Mouse (Mus musculus) heart, embryonic 15.5 days (tissue): ENCODE measurements around the gene Cfap97. TPM values are rescaled to one million over a fixed set of nuclear protein-coding genes. Genes with fewer than 3 reads are reported as not detected.
"Not testable (repeated sequence)": the region's sequence is repeated elsewhere in the genome, so short reads cannot be mapped to it uniquely, and the experiment has no call there.

ENCODE experiments used
- ATAC-seq: fragments of 200-750 bp; cut with Nextera tagmentation; replicated peaks from 2 replicates; pipeline ENCODE4 v1.8.0; 2017; ENCODE audit warnings: low read depth, moderate TSS enrichment; ENCODE audit not compliant: insufficient number of reproducible peaks, insufficient read depth, low FRiP score
- H3K27ac ChIP-seq: fragments of 300-500 bp; sonication (generic); 2 replicates; pipeline ENCODE4 v1.5.1; 2015; ENCODE audit warnings: mild to moderate bottlenecking, inconsistent platforms
- H3K27me3 ChIP-seq: fragments of 300-500 bp; sonication (generic); 2 replicates; pipeline ENCODE4 v1.6.1; 2015; ENCODE audit warnings: inconsistent platforms
- H3K36me3 ChIP-seq: fragments of 300-500 bp; sonication (generic); 2 replicates; pipeline ENCODE4 v1.6.1; 2015; ENCODE audit warnings: mild to moderate bottlenecking, inconsistent platforms
- H3K4me1 ChIP-seq: fragments of 300-500 bp; sonication (generic); replicated peaks from 2 replicates; pipeline ENCODE4 v1.6.1; 2015; ENCODE audit warnings: inconsistent platforms
- H3K4me2 ChIP-seq: fragments of 300-500 bp; sonication (generic); 2 replicates; pipeline ENCODE4 v1.6.1; 2015; ENCODE audit warnings: inconsistent platforms, mild to moderate bottlenecking, moderate library complexity
- H3K4me3 ChIP-seq: fragments of 300-500 bp; sonication (generic); 2 replicates; pipeline ENCODE4 v1.5.1; 2015; ENCODE audit warnings: mild to moderate bottlenecking, inconsistent platforms
- H3K9ac ChIP-seq: fragments of 300-500 bp; sonication (generic); 2 replicates; pipeline ENCODE4 v1.6.1; 2015; ENCODE audit warnings: mild to moderate bottlenecking, inconsistent platforms
- H3K9me3 ChIP-seq: fragments of 300-500 bp; sonication (generic); replicated peaks from 2 replicates; pipeline ENCODE4 v1.6.1; 2016; ENCODE audit warnings: inconsistent platforms
- WGBS: fragments of 180-500 bp; shearing (Covaris S2); methylation state at CpG from one replicate; pipeline ENCODE4 v1.1.7; 2015; ENCODE audit warnings: mixed read lengths; 5-methylcytosine and 5-hydroxymethylcytosine counted together
- polyA plus RNA-seq: library from polyadenylated mRNA; unstranded; fragments of >200 nt; fragmentation: Nextera tagmentation; extraction: Ambion mirVana; gene quantifications from 2 replicates; pipeline ENCODE4 v1.2.1, GENCODE M21; 2015

Gene Cfap97
- polyA plus RNA-seq, result 16.2 and 20.5 TPM in 2 replicates

DNA sequence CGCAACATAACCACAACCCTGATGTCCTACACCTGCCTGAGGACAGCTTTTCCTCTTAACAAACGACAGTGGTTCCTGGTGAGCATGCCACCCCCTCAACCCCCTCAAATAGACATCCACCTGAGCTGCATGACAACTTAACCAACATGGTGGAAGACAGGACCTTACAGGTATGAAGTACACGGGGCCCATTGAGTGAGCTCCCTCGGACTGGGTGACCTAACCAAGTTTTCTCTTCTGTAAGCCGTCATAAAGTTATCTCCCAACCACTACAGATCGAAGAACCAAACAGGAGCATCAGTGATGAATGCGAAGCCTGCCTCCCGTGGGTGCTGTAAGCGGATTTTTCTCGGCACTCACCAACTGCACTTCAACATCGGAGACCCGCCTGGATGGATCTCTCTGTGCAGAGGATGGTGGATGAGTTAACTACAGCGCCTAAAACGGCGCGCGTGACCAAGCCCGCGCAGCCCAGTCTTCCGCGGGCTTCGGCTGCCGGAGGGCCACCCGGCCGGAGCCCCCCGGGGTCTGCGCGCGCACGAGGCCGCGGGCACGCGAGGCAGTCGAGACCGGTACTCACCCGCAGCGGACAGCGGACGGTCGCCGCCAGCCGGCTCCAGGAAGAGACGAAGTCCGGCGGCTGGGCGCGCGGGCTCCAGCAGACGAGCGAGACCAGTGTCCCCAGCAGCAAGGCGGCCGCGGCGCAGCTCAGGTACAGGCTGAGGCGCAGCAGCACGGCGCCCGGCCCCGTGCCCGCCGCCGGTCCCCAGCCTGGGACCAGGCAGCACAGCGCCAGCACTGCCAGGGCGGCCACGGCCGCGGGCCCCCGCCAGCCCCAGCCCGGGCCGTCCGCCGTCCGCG is at the start of gene Cfap97:
Gene Cfap97, plus strand, starts transcription at position 570 of the 861 bp plus-strand sequence.
- Histone ChIP-seq H3K9ac (peak within 1 kb of the TSS; percentile 85), H3K27ac (peak within 1 kb of the TSS; percentile 63), H3K9me3 (no peaks in the 10 kb centered on the region), H3K36me3 (no peaks in the 10 kb centered on the region), H3K27me3 (peaks cover 7% of the 10 kb centered on the region; the same call in 1 of the 2 replicates), H3K4me3 (peak within 1 kb of the TSS; percentile 82), H3K4me2 (peak within 1 kb of the TSS; percentile 92), H3K4me1 (peaks cover 16% of the 10 kb centered on the region)
- peak; percentile 75 for ATAC-seq
- WGBS, result 2% methylated on average over 59 of the region's 75 CpGs

DNA sequence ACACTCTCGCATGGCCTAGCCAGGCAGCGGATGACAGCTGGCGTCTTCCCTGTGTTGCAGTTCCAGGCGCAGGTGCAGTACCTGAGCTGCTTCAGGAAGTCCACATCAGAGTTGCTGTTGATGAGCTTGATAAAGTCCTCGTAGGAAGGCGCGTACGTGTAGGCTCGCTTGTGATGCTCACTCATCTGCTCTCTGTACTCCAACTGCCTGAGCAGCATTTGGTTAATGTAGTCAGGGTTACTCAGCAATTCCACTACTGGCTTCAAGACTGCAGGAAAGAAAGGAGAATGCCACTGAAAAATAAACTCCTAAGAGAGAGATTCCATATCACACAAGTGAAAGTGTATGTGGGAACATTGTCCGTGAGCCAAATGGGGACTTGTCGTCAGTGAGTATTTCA is 48.1 kb upstream of the Cfap97 start:
- H3K9ac ChIP-seq, result no peak overlapping the region
- H3K27ac ChIP-seq, result no peak overlapping the region
- no peak overlapping the region for H3K4me2 ChIP-seq
- H3K27me3 ChIP-seq, result no peaks in the 10 kb centered on the region
- WGBS, result 92% methylated on average over 11 of the region's 11 CpGs
- H3K36me3 ChIP-seq, result peaks cover 22% of the 10 kb centered on the region; the same call in 1 of the 2 replicates
- no peak for ATAC-seq
- H3K9me3 ChIP-seq, result 0 out of 2 replicates have a peak, but pooled peaks cover 3% of the 10 kb centered on the region
- no peaks in the 10 kb centered on the region for H3K4me1 ChIP-seq
- no peak overlapping the region for H3K4me3 ChIP-seq

DNA sequence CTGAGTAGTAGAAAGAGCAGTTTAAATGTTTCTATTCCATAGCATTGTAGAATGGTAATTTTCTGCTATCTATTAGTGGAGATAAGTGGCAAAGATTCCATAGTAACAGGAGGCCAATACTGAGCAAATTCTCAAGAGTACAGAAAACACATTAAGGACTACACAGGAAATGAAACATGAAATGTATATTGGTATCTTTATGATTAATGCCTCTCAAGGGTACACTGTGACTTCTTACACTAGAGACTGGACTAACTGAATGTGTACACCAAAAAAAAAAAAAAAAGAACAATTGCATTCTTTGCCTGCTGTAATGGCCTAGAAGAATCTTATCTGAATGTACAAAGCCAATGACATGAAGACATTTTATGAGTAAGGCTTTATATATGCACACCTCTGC is 43.9 kb upstream of the Cfap97 start:
- no peak overlapping the region for H3K27ac ChIP-seq
- no peak for ATAC-seq
- no peaks in the 10 kb centered on the region for H3K4me1 ChIP-seq
- no peaks in the 10 kb centered on the region for H3K9me3 ChIP-seq
- 0 out of 2 replicates have a peak, but pooled peaks cover 11% of the 10 kb centered on the region for H3K36me3 ChIP-seq
- no peak overlapping the region for H3K4me3 ChIP-seq
- no peak overlapping the region for H3K4me2 ChIP-seq
- no peak overlapping the region for H3K9ac ChIP-seq
- H3K27me3 ChIP-seq, result no peaks in the 10 kb centered on the region

DNA sequence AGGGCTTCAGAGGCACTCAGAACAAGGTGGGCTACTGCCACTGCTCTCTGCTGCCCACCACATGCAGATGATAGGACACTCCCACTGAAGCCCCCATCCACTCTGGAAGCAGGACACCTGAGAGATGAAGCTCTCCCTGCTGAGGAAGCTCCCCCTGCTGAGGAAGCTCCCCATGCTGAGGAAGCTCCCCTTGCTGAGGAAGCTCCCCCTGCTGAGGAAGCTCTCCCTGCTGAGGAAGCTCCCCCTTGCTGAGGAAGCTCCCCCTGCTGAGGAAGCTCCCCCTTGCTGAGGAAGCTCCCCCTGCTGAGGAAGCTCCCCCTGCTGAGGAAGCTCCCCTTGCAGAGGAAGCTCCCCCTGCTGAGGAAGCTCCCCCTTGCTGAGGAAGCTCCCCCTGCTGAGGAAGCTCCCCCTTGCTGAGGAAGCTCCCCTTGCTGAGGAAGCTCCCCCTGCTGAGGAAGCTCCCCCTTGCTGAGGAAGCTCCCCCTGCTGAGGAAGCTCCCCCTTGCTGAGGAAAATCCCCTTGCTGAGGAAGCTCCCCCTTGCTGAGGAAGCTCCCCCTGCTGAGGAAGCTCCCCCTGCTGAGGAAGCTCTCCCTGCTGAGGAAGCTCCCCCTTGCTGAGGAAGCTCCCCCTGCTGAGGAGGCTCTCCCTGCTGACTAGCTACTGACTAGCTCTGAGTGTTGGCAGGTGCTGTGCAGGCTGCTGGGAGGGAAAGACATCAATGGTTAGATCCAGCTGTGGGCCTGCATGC is 38.0 kb upstream of the Cfap97 start:
- ATAC-seq, H3K9me3 ChIP-seq, H3K9ac ChIP-seq, H3K27me3 ChIP-seq, H3K4me2 ChIP-seq, H3K4me3 ChIP-seq, H3K4me1 ChIP-seq, H3K36me3 ChIP-seq, H3K27ac ChIP-seq: not testable (repeated sequence)

DNA sequence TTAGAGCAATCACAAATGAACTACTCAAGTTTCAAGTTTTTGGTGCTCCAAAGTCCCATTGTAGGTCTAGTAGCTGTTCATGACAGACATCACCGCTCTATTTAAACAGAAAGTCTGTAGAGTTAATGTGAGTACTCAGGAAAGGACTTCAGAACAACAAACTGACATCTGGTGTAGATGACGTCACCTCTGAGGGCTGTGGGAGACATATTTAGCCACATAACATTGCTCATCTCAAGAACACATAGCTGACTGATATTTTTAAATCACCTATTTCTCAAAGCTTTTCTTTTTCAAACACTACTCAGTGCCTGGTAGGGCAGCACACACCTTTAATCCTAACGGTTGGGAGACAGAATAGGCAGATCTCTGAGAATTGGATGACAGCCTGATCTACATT is 34.4 kb upstream of the Cfap97 start:
- ATAC-seq, result no peak
- Histone ChIP-seq H3K9ac (no peak overlapping the region), H3K4me1 (no peaks in the 10 kb centered on the region), H3K9me3 (no peaks in the 10 kb centered on the region), H3K27ac (no peak overlapping the region), H3K27me3 (no peaks in the 10 kb centered on the region), H3K4me2 (no peak overlapping the region), H3K4me3 (no peak overlapping the region), H3K36me3 (peaks cover 7% of the 10 kb centered on the region)
- 60% methylated on average over 3 of the region's 3 CpGs for WGBS

DNA sequence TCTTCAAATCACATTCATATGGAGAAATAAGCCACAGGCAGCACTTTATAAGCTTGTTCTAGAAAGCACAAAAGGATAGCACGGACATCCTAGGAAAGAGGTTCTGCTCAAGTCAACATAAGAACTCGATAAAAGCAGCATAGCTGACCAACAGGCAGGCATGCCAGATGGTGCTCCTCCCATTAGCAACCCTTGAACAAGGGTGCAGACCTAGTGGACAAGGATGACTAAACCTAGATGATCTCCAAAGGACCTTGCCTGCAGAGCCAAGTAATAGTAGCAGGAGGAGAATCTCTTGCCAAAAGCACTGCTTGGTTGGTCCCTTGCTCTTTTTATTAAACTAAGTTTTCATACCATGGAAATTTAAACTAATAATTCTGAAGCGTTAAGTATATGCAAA is 32.4 kb upstream of the Cfap97 start:
- WGBS, result 87% methylated on average over 3 of the region's 3 CpGs
- no peak overlapping the region for H3K9ac ChIP-seq

DNA sequence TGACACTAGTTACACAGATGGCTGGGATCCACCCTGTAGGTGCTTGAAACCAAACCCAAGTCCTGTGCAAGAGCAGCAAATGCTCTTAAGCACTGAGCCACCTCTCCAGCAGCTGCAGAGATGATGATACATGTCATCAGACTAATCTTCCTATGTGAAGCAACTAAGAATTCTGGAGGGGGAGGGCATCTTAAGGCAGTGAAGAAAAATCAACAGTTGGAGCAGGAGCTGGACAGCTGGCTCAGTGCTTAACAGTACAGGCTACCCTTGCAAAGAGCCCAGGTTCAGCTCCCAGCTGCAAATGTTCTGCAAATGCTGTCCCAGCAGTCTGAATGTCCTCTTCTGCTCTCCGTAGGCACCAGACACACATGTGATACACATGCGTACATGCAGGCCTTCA is 29.1 kb upstream of the Cfap97 start:
- WGBS, result 91% methylated on average over 2 of the region's 2 CpGs

More for the DNA sequence above, 32.4 kb upstream of the Cfap97 start:
- Histone ChIP-seq H3K4me2 (no peak overlapping the region), H3K4me1 (no peaks in the 10 kb centered on the region), H3K27me3 (no peaks in the 10 kb centered on the region), H3K4me3 (no peak overlapping the region), H3K36me3 (peaks cover 7% of the 10 kb centered on the region), H3K9me3 (no peaks in the 10 kb centered on the region), H3K27ac (no peak overlapping the region)
- no peak for ATAC-seq

DNA sequence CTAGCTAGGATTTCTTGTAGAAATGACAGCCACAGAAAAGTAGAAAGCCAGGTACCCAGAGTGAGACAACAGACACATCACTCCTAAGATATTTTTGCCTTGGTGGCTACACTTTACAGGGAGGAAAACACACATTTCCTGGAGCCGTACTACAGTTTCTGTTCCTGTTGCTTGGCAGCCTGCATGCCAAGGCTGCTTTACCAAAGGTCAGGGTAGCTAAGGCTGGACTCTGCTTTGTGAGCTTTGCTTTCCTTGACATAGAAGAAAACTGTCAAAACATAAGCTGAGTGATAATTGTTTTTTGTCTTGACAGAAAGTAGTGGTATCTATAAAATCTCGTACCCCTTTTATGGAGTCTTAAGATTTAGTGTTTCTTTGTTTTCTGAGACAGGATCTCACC is 21.1 kb upstream of the Cfap97 start:
- Histone ChIP-seq H3K4me1 (no peaks in the 10 kb centered on the region), H3K36me3 (0 out of 2 replicates have a peak, but pooled peaks cover 6% of the 10 kb centered on the region), H3K4me2 (no peak overlapping the region), H3K27ac (no peak overlapping the region), H3K9me3 (no peaks in the 10 kb centered on the region), H3K4me3 (no peak overlapping the region), H3K9ac (no peak overlapping the region), H3K27me3 (no peaks in the 10 kb centered on the region)
- WGBS, result 66% methylated on average over 2 of the region's 2 CpGs
- ATAC-seq, result no peak

More for the DNA sequence above, 29.1 kb upstream of the Cfap97 start:
- H3K9ac ChIP-seq, result no peak overlapping the region
- no peaks in the 10 kb centered on the region for H3K36me3 ChIP-seq
- no peaks in the 10 kb centered on the region for H3K27me3 ChIP-seq
- no peak overlapping the region for H3K27ac ChIP-seq
- no peaks in the 10 kb centered on the region for H3K9me3 ChIP-seq
- H3K4me3 ChIP-seq, result no peak overlapping the region
- no peak overlapping the region for H3K4me2 ChIP-seq
- no peaks in the 10 kb centered on the region for H3K4me1 ChIP-seq
- ATAC-seq, result no peak

DNA sequence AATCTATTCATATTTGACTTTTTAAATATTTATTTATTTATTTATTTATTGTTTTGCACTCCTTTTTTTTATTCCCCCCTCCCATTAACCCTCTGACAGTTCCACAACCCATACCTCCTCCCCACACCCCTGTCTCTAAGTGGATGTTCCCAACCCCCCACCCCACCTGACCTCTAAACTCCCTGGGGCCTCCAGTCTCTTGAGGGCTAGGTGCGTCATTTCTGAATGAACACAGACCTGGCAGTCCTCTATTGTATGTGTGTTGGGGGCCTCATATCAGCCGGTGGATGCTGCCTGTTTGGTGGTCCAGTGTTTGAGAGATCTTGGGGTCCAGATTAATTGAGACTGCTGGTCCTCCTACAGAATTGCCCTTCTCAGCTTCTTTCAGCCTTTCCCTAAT is 16.0 kb upstream of the Cfap97 start:
- H3K9me3 ChIP-seq, H3K9ac ChIP-seq, H3K4me3 ChIP-seq, H3K4me1 ChIP-seq, H3K27me3 ChIP-seq, H3K36me3 ChIP-seq, H3K4me2 ChIP-seq, H3K27ac ChIP-seq, ATAC-seq: not testable (repeated sequence)
- 89% methylated on average over 2 of the region's 2 CpGs for WGBS

DNA sequence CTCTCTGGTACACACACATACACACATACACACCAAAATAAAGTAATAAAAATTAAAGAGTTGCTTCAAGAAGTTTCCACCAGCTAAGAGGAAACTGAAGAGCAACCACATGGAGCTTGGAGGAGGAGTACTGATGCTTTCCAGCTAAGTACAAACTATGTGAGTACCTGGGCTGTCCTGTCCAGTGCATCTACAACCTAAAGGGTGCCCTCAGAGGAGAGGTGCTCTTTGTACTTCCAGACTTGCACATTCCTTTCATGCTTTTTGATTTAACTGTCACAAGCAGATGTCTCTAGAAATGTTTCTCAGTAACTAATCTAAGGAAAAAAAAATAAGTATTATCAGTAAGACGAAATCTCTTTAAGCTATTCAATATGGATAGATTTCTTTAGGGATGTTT is 14.2 kb upstream of the Cfap97 start:
- Histone ChIP-seq H3K9ac (no peak overlapping the region), H3K36me3 (0 out of 2 replicates have a peak, but pooled peaks cover 6% of the 10 kb centered on the region), H3K4me1 (peaks cover 8% of the 10 kb centered on the region), H3K27ac (no peak overlapping the region), H3K27me3 (no peaks in the 10 kb centered on the region), H3K4me2 (no peak overlapping the region), H3K4me3 (no peak overlapping the region), H3K9me3 (no peaks in the 10 kb centered on the region)
- no peak for ATAC-seq
- WGBS, result 75% methylated on average over 1 of the region's 1 CpGs

DNA sequence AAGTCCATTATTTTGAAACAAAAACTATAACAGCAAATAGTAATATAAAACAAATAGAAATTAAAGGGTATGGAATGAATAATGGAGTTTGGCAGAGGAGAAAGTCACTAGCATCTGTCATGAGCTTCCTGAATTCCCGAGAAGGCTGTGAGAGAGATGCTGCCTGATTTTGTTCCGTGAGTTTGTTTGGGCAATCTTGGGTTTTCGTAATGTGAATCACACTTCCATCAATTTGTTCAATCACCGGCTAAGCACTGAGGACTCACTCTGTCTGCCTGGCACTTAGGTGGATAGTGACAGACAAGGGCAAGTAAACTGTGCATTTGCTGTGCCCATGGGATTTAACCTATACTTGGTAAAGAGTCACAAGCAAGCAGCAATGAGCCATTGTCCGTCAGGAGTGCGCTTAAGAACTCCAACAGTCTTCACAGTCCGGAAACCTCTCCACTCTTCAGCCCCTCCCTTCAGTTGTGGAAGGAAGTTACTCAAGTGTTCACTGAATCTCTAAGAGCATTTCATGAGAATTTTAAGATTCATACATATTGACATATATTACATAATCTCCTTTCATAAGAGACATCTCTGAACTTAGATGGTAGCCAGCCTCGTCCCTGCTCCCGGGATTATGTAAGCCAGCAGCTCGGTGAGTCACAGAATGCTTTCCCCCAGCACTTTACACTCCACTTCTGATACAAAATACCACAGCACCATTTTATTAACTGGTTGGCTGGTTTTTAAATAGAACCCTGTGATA is 13.6 kb upstream of the Cfap97 start:
- no peak overlapping the region for H3K9ac ChIP-seq
- peaks cover 8% of the 10 kb centered on the region for H3K4me1 ChIP-seq
- no peaks in the 10 kb centered on the region for H3K9me3 ChIP-seq
- no peak overlapping the region for H3K4me2 ChIP-seq
- no peak overlapping the region for H3K4me3 ChIP-seq
- no peaks in the 10 kb centered on the region for H3K27me3 ChIP-seq
- no peak for ATAC-seq
- 0 out of 2 replicates have a peak, but pooled peaks cover 6% of the 10 kb centered on the region for H3K36me3 ChIP-seq
- 69% methylated on average over 10 of the region's 10 CpGs for WGBS
- H3K27ac ChIP-seq, result no peak overlapping the region
